Mouse (Mus musculus): Measurements from ENCODE around the gene Ssbp3. TPM values are rescaled to one million over a fixed set of nuclear protein-coding genes. Genes with fewer than 3 reads are reported as not detected.
A peak's percentile ranks its signal among the peaks of the same experiment; 100 is the strongest.

Ssbp3 gene
- polyA plus RNA-seq, 1 experiment from 2014 or later: 106 TPM

DNA sequence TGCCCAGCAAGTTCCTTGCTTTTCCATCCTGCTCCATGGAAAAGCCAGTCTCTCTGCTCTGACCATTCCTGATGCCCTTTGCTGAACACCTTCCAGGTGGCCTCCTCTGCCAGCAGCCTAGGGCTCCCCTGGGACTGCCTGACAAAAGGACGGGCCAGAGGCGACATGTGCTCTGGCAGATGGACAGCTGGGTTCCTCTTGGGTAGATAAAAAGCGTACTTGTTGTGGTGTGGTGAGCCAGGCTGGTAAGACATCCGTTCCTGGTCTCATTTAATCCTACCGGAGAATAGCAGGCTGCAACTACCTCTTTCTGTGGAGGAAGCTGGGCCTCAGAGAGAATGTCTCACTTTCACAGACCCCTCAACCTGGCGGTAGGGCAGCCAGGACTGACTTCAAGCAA, 185.5 kb downstream of the Ssbp3 start:
- peak; percentile 12 for DNase-seq (ENCODE audit: low spot score)

DNA sequence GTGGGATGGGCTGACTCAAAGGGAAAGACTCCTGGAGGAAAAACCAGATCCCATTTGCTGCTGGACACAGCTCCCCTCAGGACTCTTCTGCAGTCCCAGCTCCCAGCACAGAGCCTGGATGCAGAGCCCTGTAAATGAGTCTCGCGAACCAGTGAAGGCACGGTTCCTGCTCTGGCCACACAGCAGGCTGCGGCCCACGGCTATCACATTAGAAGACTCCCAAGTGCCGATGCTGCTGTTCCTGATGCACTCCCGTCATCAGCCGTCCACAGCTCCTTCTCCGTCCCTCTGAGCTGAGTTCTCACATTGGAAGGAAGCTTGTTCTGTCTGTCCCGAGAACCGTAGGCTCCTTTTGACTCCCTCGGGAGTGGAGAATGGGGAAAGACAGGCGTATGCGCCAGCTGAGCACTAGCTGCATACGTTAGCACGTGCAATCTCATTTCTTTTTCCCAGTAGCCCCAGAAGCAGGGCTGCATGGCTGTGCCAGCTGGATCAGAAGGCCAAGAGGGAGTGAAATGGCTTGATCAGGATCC, 186.4 kb downstream of the Ssbp3 start, which contains the start of gene Cdcp2:
Cdcp2 (plus strand) TSS at position 51 of the 533 bp plus-strand sequence.
- no peak for DNase-seq (ENCODE audit: low spot score)

DNA sequence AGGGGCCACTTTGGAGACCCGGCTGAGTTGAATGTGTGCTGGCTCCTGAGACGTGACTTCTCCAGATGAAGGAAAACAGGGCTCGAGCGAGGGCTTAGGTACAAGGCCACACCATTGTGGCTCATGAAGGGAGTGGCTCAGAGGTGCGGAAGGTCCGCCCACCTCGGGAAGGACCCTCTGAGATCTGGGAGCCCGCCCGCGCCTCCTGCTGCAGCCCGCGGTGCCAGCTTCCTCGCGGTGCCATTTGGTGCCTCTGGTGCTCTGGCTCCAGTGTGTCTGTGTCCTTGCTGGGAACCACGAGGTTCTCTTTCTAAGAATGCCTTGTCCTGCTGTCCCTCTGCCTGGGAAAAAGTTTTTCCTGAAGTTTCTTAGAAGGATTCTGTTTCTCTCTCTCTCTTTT, 187.4 kb downstream of the Ssbp3 start:
- DNase-seq (ENCODE audit: low spot score): no peak

DNA sequence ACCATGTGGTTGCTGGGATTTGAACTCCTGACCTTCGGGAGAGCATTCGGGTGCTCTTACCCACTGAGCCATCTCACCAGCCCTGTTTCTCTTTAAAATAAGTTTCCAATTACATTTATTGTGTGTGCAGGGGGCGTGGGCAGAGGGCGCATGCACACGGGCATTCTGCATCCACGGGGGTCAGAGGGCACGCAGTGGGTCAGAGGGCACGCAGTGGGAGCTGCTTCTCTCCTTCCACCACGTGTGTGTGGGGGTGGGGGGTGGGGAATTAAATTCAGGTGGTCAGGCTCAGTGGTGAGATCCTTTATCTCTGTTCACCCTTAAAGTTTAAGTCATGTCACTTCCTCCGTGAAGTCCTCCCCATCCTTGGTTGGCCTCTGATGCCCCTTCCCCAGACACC, 187.9 kb downstream of the Ssbp3 start:
- DNase-seq (ENCODE audit: low spot score): no peak

DNA sequence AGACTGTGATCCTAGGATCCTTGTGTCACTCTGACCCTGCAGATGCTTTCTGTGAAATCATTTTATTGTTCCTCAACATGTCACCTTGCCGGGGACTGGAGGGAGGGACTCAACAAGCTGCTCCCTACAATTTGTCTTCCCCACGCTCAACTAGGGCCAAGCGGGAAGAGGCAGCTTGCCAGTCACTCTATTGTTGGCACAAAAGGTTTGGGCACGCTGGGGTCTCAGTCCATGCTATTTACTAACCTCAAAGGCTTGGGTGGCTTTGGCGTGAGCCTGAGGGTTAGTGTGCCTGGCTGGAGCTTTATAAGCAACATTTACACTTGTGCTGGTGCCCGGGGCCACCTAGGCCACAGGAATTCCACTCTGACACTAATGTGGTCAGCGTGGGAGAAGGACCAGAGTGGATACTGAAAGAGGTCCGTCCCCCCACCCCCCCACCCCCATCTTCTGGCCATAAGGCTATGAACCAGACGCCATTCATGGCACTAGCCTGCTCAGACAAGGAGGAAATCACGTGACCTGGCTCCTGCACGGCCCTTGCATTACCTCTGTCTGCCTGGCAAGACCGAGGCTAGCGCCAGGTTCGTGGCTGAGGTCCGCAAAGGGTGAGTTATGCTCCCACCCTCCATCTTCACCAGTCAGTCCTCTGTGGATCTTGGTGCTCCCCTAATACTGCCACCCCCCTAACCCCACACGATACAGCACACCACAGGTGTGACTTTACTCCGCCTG, 188.5 kb downstream of the Ssbp3 start:
- DNase-seq (ENCODE audit: low spot score): peak; percentile 14

Other genes starting within 250 kb of the Ssbp3 start
- 61.4 TPM in 2 replicates for gene Ttc4, start 231.8 kb upstream of the Ssbp3 start, polyA plus RNA-seq (2015; fragmentation: Nextera tagmentation; extraction: Ambion mirVana)
- gene Mroh7, start 179.8 kb upstream of the Ssbp3 start, polyA plus RNA-seq (2015; fragmentation: Nextera tagmentation; extraction: Ambion mirVana): not detected in 2 replicates
- gene Fam151a, start 176.8 kb upstream of the Ssbp3 start, polyA plus RNA-seq (2015; fragmentation: Nextera tagmentation; extraction: Ambion mirVana): 0.21 and 0.22 TPM in 2 replicates
- 0.78 and 0.88 TPM in 2 replicates for gene Acot11, start 105.7 kb upstream of the Ssbp3 start, polyA plus RNA-seq (2015; fragmentation: Nextera tagmentation; extraction: Ambion mirVana)
- gene Mrpl37, start 156.2 kb downstream of the Ssbp3 start, polyA plus RNA-seq (2015; fragmentation: Nextera tagmentation; extraction: Ambion mirVana): 78.1 and 80.6 TPM in 2 replicates
- gene Cyb5rl, start 156.3 kb downstream of the Ssbp3 start, polyA plus RNA-seq (2015; fragmentation: Nextera tagmentation; extraction: Ambion mirVana): 5.0 and 5.3 TPM in 2 replicates
- gene Cdcp2, start 186.2 kb downstream of the Ssbp3 start, polyA plus RNA-seq (2015; fragmentation: Nextera tagmentation; extraction: Ambion mirVana): not detected in 2 replicates

All from thymus, postnatal 0 days (tissue).